Mouse (Mus musculus) intestine, embryonic 14.5 days (tissue): ENCODE data around the gene Ilk. TPM values are rescaled to one million over a fixed set of nuclear protein-coding genes. Genes with fewer than 3 reads are reported as not detected.
A peak's percentile ranks its signal among the peaks of the same experiment; 100 is the strongest.

ENCODE experiments used
- ATAC-seq: fragments of 200-750 bp; cut with Nextera tagmentation; replicated peaks from 2 replicates; pipeline ENCODE4 v1.8.0; 2017; ENCODE audit warnings: low read depth, moderate number of reproducible peaks, moderate TSS enrichment, moderate library complexity; ENCODE audit not compliant: low FRiP score, low TSS enrichment
- DNase-seq: peaks from one replicate; pipeline ENCODE4 v3.0.0-alpha.2; 2018; ENCODE audit warnings: low spot score
- H3K27ac ChIP-seq: fragments of 300-500 bp; sonication (generic); 2 replicates; pipeline ENCODE4 v1.5.1; 2014; ENCODE audit warnings: low read depth, mild to moderate bottlenecking, control low read depth
- H3K27me3 ChIP-seq: fragments of 300-500 bp; sonication (generic); replicated peaks from 2 replicates; pipeline ENCODE4 v1.6.1; 2014; ENCODE audit warnings: low read length, control low read depth; ENCODE audit not compliant: control insufficient read depth, insufficient read depth
- H3K36me3 ChIP-seq: fragments of 300-500 bp; sonication (generic); 2 replicates; pipeline ENCODE4 v1.6.1; 2014; ENCODE audit warnings: low read length, control low read depth; ENCODE audit not compliant: control insufficient read depth, insufficient read depth
- H3K4me1 ChIP-seq: fragments of 300-500 bp; sonication (generic); replicated peaks from 2 replicates; pipeline ENCODE4 v1.6.1; 2014; ENCODE audit warnings: low read length, control low read depth, mixed read lengths; ENCODE audit not compliant: control insufficient read depth, insufficient read depth
- H3K4me2 ChIP-seq: fragments of 300-500 bp; sonication (generic); 2 replicates; pipeline ENCODE4 v1.6.1; 2014; ENCODE audit warnings: low read length
- H3K4me3 ChIP-seq: fragments of 300-500 bp; sonication (generic); 2 replicates; pipeline ENCODE4 v1.5.1; 2014; ENCODE audit warnings: low read depth, low read length, control low read depth, mixed read lengths
- H3K9ac ChIP-seq: fragments of 300-500 bp; sonication (generic); 2 replicates; pipeline ENCODE4 v1.6.1; 2014; ENCODE audit warnings: mild to moderate bottlenecking, low read length
- H3K9me3 ChIP-seq: fragments of 300-500 bp; sonication (generic); 2 replicates; pipeline ENCODE4 v1.6.1; 2016; ENCODE audit warnings: low read length, control low read depth; ENCODE audit not compliant: control insufficient read depth
- WGBS: fragments of 180-500 bp; shearing (Covaris S2); extraction: QIAGEN DNeasy Blood & Tissue Kit; methylation state at CpG from one replicate; pipeline ENCODE4 v1.1.7; 2014; 5-methylcytosine and 5-hydroxymethylcytosine counted together
- polyA plus RNA-seq: library from polyadenylated mRNA; unstranded; fragments of >200 nt; fragmentation: Nextera tagmentation; extraction: Ambion mirVana; gene quantifications from 2 replicates; pipeline ENCODE4 v1.2.1, GENCODE M21; 2014

Ilk gene
- polyA plus RNA-seq, 1 experiment from 2014 or later, result 353 TPM

DNA sequence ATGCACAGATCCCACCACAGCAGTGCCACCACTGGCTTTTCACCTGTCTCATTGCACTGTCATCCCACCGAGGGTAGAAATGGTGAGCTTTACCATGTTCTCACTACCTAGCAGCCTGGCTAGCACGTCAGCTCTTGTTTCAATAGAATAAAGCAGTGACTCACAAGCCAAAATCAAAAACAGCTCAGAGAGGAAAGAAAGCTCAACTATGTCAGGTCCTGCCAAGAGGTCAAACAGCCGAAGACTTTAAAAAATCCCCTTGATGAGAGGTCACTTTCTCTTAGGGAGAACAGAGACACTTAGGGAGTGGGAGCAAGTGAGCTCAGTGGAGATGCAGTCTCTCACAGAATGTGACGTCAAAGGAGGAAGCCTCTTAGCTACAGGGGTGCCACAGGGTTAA is 47.5 kb downstream of the Ilk start:
- no peak for ATAC-seq
- no peak overlapping the region for H3K4me3 ChIP-seq
- peaks cover 27% of the 10 kb centered on the region for H3K36me3 ChIP-seq
- H3K9ac ChIP-seq, result no peak overlapping the region
- H3K27ac ChIP-seq, result no peak overlapping the region
- peaks cover 35% of the 10 kb centered on the region for H3K4me1 ChIP-seq
- H3K4me2 ChIP-seq, result no peak overlapping the region
- DNase-seq, result no peak
- H3K9me3 ChIP-seq, result no peaks in the 10 kb centered on the region
- WGBS, result 52% methylated on average over 4 of the region's 4 CpGs
- no peaks in the 10 kb centered on the region for H3K27me3 ChIP-seq

DNA sequence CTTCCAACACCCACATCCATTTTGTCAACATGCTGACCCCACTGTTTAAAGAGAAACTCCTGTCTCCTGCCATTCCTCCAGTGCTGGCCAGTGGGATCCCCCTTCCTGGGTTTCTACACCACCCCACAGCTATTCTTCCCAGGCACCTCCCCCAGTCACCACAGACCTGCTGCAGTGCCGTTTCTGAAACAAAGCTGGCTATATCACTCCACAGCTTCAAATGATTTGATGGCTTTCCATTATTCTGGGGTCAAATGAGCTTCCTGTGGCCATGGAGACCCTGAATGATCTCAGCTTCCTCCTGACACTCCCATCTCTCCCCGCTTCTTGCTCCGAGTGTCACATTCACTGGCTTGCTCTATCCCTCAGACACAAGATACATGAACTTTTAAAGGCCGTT is 48.2 kb downstream of the Ilk start:
- no peaks in the 10 kb centered on the region for H3K27me3 ChIP-seq
- H3K9me3 ChIP-seq, result no peaks in the 10 kb centered on the region
- 29% methylated on average over 4 of the region's 4 CpGs for WGBS
- ATAC-seq (no peak), DNase-seq (no peak)
- H3K4me3 ChIP-seq, result no peak overlapping the region
- H3K4me2 ChIP-seq, result peak overlapping the region; percentile 31
- H3K27ac ChIP-seq, result no peak overlapping the region
- H3K9ac ChIP-seq, result no peak overlapping the region
- H3K36me3 ChIP-seq, result peaks cover 27% of the 10 kb centered on the region
- peaks cover 30% of the 10 kb centered on the region for H3K4me1 ChIP-seq

GRCm38 (mm10) chr7:105786506-105787284 is 50.3 kb downstream of the Ilk start:
- Histone ChIP-seq H3K9ac (peak overlapping the region; percentile 96), H3K27ac (peak overlapping the region; percentile 86), H3K4me3 (peak overlapping the region; percentile 76), H3K4me1 (peaks cover 30% of the 10 kb centered on the region), H3K27me3 (no peaks in the 10 kb centered on the region), H3K9me3 (no peaks in the 10 kb centered on the region), H3K36me3 (peaks cover 12% of the 10 kb centered on the region), H3K4me2 (peak overlapping the region; percentile 60)
- ATAC-seq, result peak; percentile 72
- peak; percentile 60 for DNase-seq
- 8% methylated on average over 16 of the region's 20 CpGs for WGBS

GRCm38 (mm10) chr7:105787285-105788140 is 51.1 kb downstream of the Ilk start, which contains the start of gene Dchs1:
Dchs1 (minus strand) TSS chr7:105787654.
- Histone ChIP-seq H3K9ac (peak within 1 kb of the TSS; percentile 96), H3K9me3 (no peaks in the 10 kb centered on the region), H3K27ac (peak within 1 kb of the TSS; percentile 86), H3K4me3 (peak within 1 kb of the TSS; percentile 76), H3K36me3 (peaks cover 8% of the 10 kb centered on the region; the same call in 1 of the 2 replicates), H3K4me1 (peaks cover 30% of the 10 kb centered on the region), H3K4me2 (peak within 1 kb of the TSS; percentile 60), H3K27me3 (no peaks in the 10 kb centered on the region)
- WGBS, result under 1% methylated on average over 66 of the region's 97 CpGs
- DNase-seq, result peak; percentile 78
- peak; percentile 80 for ATAC-seq

DNA sequence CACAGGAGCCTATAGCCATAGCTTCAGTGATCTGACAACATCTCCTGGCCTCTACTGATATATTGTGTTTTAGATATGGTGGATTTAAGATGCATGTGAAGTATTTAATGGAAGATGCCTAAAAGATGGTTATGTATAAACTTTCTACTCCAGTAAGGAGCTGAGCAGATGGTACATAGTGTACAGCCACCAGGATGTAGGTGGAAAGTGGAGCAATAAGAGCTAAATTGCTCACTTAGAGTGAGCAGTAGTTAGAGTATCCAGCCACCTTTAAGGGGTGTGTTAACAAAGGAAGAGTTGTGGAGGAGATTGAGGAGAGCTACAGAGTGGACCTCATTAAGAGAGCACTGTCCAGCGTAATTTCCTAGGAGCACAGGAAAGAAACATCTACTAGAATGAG is 54.8 kb downstream of the Ilk start:
- no peak overlapping the region for H3K27ac ChIP-seq
- WGBS, result 66% methylated on average over 1 of the region's 1 CpGs
- ATAC-seq, result no peak

More for the DNA sequence above, 54.8 kb downstream of the Ilk start:
- no peak for DNase-seq
- Histone ChIP-seq H3K27me3 (no peaks in the 10 kb centered on the region), H3K36me3 (0 out of 2 replicates have a peak, but pooled peaks cover under 1% of the 10 kb centered on the region), H3K9ac (no peak overlapping the region), H3K9me3 (no peaks in the 10 kb centered on the region), H3K4me3 (no peak overlapping the region), H3K4me2 (no peak overlapping the region), H3K4me1 (peaks cover 4% of the 10 kb centered on the region)

Other genes with a start within 250 kb of the Ilk start
- gene Smpd1, start 182.2 kb upstream of the Ilk start, polyA plus RNA-seq, result 36.1 and 37.5 TPM in 2 replicates
- 45.1 and 46.3 TPM in 2 replicates for gene Apbb1, start 154.9 kb upstream of the Ilk start, polyA plus RNA-seq
- 0.46 and 0.65 TPM in 2 replicates for gene Hpx, start 136.5 kb upstream of the Ilk start, polyA plus RNA-seq
- 25.0 and 27.2 TPM in 2 replicates for gene Trim3, start 103.0 kb upstream of the Ilk start, polyA plus RNA-seq
- gene Timm10b, start 96.5 kb upstream of the Ilk start, polyA plus RNA-seq, result 213 and 215 TPM in 2 replicates
- 88.4 and 89.7 TPM in 2 replicates for gene Arfip2, start 96.2 kb upstream of the Ilk start, polyA plus RNA-seq
- gene Gm45799, start 96.0 kb upstream of the Ilk start, polyA plus RNA-seq, result 35.5 and 48.9 TPM in 2 replicates
- 1.8 and 2.0 TPM in 2 replicates for gene Dnhd1, start 85.8 kb upstream of the Ilk start, polyA plus RNA-seq
- 36.7 and 41.8 TPM in 2 replicates for gene Rrp8, start 793 bp downstream of the Ilk start, polyA plus RNA-seq
- gene Taf10, start 7.8 kb downstream of the Ilk start, polyA plus RNA-seq, result 163 and 185 TPM in 2 replicates
- 74.1 and 85.8 TPM in 2 replicates for gene Tpp1, start 15.6 kb downstream of the Ilk start, polyA plus RNA-seq
- 17.5 and 18.7 TPM in 2 replicates for gene Dchs1, start 51.1 kb downstream of the Ilk start, polyA plus RNA-seq
- 379 and 393 TPM in 2 replicates for gene Mrpl17, start 74.5 kb downstream of the Ilk start, polyA plus RNA-seq
- 0.73 and 0.96 TPM in 2 replicates for gene Gm4070, start 217.4 kb downstream of the Ilk start, polyA plus RNA-seq